Mouse (Mus musculus): ENCODE data around the gene Zfp704.

The Zfp704 gene

DNA sequence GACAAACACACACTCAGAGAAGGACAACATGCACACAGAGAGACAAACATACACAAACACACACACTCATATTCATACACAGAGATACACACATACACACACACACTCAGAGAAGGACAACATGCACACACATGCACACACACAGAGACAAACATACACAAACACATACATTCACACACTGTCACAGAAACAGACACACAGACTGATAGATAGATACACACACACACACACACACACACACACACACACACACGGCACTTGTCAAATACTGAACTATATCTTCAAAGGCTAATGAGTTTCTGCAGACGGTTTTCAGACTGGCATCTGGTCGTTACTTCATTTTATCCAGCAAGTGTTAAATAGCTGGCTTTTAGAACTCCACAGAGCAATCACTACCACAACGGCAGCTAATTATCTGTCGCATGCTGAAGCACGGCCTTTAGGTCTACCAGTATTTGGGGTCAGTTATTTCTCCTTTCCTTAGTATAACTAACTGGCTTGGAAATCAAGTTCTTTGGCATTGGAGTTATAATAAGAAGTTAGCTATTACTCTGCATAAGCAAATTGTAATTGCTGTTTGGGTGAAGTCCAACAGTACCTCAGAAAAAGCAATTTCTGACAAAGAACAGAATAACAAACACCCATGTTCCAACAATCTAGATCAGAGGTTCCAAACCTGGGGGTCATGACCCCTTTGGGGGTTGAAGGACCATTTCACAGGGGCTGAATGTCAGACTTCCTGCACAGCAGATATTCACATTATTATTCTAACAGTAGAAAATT, 51.9 kb downstream of the Zfp704 start:
- in situ Hi-C loops (cut with MboI, MseI), result no loop called here

DNA sequence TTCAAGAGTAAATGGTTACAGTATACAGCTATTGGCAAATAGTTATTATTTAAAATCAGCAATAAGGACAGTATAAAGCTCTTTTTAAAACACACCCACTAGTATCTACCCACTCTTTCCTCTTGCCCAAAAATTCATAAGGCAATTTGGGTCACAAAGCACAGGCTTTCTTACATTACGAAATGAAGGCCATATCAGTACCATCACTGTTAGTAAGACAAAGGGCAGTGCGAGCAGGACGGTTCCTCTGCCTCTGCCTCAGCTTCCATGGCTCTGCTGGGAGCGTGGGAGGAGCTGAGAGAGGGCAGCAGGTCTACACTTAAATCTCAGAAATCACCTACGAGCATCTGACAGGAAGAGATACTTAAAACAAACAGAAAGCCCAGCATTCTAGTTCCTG, 53.7 kb downstream of the Zfp704 start:
- in situ Hi-C loops (cut with MboI, MseI), result no loop called here

DNA sequence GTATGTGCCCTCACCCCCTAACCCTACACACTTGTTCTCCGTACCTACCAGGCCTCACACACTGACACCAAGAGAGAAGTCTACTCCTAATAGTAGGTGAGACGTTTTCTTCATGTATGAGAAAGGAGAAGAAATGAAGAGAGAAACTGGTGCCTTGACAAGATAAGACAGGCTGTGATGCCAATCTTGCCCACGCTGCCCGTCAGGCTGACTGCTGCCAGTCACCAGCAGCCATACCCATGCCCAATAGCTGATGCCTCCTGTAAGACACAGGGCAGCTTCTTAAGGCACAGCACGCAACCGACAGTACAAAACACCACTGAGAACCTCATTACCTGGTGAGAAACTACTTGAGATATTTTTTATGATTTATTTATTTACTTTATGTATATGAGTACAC, 55.0 kb downstream of the Zfp704 start:
- in situ Hi-C loops (cut with MboI, MseI), result no loop called here

DNA sequence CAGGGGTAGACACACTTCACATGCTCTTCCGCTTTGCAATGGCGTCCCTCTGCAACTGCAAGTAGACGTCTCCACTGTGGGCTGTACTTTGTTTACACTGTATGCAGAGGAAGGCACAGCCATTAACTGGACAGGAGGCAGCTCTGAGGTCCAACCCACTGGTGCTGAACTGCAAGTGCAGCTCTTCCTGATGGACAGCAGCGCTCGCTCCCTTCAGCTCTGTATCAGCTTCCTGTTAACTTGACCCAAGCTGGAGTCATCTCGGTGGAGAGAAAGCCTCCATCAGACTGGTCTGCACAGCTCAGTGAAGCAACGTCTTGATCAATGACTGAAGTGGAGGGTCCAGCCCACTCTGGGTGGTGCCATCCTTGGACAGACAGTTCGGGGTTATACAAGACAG, 57.6 kb downstream of the Zfp704 start:
- in situ Hi-C loops (cut with MboI, MseI), result no loop called here

DNA sequence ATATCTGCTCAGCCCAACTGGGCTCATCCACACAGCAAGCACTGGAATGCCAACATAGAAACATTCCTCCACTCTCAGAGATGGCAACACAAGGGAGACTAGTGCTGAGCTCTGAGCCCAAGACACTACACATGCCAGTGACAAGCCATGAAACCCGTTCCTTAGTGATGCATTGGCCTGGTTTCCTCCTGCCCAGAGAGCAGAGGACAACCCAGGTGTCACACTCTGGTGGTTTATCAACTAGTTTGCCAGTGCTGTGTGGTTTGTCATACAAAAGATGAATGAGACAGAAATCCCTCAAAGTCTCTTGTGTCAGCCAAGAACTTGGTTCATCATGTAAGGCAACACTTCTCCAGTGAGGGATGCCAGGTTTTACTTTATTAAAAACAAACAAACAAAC, 59.0 kb downstream of the Zfp704 start:
- in situ Hi-C loops (cut with MboI, MseI), result no loop called here

DNA sequence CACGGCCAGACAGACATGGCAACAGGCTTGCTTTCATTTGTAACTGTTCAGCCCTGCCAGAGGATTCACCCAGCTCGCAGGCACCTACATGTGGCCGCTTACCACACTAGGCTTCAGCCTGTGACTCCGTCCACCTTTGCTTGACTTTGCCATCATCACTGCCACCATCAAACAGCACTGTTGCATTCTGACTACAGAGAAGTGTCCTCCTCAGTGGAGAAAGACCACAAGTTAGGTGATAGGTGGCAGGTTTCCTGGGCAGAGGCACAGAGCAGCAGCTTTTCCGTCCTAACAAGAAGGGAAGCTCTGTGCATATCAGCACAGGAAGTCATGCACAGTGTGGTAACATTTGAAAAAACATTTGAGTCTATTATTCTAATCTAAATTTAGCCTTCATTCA, 60.1 kb downstream of the Zfp704 start:
- in situ Hi-C loops (cut with MboI, MseI), result no loop called here

DNA sequence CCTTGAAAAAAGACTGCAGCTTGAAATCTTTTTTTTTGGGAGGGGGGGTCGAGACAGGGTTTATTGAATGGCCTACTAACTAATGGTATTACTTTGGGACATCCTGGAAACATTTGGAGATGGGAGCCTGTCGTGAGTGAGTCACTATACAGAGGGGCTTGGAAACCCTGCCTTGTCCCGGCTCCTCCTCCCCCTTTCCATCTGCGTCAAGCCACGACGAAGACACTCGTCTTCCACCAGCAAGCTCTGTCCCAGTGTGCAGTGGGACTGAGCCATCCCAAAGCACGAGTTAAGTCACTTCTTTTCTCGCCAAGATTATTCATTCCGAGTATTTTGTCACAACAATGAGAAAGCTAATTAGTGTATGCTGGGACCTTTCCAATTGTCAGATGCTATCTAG, 61.7 kb downstream of the Zfp704 start:
- in situ Hi-C loops (cut with MboI, MseI), result no loop called here

DNA sequence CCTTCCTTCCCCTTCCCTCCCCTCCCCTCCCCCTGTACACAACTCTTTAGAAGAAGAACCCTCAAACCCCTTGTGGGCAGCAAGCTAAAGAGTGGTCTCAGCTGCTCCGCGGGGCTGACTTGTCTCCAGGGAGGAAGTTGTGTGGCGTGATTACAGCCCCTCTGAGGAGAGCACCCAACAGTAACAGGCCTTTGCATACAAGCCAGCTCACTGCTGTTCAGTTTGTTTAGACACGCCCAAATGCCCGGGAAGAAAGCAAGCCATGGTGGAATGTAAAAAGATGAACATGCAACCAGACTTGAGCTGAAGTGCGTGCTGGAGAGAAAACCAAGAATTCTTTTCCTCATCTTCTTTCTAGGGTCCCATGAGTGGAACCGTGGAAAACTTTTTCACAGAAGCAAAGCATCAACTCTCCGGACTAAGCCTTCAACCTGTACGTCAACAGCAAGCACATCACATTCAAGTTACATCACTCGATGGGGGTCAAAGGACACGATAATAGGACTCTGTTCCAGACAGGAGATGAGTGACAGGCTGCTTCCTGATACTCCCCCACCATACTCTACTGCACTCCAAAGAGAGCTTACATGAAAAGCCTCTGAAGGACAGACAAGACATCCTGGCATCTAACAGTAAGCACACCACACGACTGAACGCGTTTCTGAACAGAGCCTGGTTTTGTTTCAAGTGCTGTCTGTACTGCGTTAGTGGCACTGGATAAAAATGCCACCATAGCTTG, 62.8 kb downstream of the Zfp704 start:
- in situ Hi-C loops (cut with MboI, MseI), result no loop called here

DNA sequence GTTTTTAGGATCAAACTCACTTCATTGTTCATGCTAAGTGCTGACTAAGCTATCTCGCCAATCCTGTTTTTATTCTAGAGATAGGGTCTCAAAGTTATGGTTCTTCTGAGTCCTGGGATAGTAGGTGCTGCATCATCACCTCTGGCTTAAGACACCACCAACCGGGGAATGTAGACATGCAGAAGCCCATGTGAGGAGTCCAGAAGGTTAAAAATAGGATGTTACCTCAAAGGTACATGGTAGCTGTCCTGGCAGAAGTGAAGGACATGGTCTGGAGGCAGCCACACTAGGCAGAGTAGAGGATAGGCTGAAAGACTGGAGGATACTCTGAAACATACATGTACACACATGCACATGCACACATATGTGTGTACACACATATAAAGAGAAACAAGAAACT, 65.5 kb downstream of the Zfp704 start:
- in situ Hi-C loops (cut with MboI, MseI), result no loop called here

DNA sequence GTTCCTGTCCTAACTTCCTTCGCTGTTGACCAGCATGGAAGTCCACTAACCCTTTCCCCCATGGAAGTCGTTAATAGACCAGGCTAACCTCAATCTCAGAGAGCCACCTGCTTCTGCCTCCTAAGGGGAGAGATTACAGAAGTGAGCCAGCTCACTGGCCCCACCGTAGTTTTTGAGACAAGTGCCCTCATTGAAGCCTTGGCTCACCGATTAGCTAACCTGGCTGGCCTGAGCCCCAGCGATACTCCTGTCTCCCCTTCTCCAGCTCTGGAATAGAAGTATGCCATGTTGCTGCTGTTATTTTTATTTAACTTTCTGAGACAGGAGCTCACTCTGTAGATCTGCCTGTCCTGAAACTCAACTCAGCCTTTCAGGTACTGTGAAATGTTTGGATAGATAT, 66.0 kb downstream of the Zfp704 start:
- in situ Hi-C loops (cut with MboI, MseI), result no loop called here

DNA sequence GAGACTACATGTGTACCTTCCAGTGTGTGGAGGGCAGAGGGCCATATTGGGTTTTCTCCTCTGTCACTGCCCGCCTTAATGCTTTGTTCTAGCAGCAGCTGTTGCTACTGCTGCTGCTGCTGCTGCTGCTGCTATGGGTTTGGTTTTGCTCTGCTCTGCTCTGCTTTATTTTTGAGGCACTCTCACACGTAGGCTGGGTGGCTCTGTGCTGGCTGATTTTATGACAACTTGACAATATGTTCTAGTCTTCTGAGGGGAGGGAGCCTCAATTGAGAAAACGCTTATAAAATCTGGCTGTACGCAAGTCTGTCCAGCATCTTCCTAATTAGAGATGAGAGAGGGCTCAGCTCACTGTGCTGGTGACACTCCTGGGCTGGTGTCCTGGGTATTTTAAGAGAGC, 66.4 kb downstream of the Zfp704 start:
- in situ Hi-C loops (cut with MboI, MseI), result no loop called here

DNA sequence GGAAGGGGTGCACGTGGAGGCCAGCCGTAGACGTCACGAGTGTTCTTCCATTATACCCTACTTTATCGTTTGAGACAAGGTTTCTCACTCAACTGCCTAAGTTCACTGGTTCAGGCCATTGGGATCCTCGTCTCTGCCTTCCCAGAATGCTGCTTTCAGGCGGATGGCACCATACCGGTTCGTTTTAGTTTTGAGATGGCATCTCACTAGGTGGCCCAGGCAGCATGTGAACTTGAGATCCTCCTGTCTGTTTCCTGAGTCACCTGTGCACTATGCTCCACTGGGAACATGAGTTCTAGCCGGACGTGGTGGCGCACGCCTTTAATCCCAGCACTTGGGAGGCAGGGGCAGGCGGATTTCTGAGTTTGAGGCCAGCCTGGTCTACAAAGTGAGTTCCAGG, 68.3 kb downstream of the Zfp704 start:
- in situ Hi-C loops (cut with MboI, MseI), result no loop called here

DNA sequence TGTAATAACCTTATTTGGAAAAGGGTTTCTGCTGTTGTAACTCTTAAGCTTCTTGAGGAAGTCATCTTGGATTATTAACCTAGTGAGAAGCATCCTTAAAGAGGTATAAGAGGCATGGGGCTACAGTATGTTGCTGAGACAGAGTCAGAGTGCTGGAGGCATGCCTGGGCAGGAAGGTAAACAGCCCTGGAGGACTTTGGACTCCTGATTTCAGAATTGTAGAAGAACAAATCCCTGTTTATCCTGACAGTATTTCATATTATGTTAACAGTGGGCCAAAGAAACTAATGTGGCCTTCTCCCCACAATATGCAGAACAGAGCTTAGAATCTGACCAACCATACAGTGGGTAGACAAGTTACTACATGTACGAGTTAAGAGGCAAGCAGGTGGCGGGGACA, 71.4 kb downstream of the Zfp704 start:
- in situ Hi-C loops (cut with MboI, MseI), result no loop called here

DNA sequence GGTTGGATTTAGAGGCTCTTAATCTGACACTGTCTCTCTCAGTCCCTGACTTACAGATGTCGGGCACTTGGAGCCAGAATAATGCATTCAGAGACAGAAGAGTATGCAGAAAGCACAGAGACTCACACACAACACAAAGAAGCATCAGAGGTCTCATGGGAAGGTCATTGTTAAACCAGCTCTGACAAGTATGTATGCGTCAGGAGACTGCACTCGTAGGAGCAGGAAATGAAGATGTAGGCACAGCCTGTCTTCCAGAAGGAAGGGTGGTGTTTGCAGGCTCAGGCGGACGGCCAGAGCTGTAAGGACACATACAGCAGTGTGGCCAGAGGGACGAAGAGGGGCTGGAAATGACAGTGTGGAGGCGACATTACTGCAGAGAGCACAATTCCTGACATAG, 72.0 kb downstream of the Zfp704 start:
- in situ Hi-C loops (cut with MboI, MseI), result no loop called here

DNA sequence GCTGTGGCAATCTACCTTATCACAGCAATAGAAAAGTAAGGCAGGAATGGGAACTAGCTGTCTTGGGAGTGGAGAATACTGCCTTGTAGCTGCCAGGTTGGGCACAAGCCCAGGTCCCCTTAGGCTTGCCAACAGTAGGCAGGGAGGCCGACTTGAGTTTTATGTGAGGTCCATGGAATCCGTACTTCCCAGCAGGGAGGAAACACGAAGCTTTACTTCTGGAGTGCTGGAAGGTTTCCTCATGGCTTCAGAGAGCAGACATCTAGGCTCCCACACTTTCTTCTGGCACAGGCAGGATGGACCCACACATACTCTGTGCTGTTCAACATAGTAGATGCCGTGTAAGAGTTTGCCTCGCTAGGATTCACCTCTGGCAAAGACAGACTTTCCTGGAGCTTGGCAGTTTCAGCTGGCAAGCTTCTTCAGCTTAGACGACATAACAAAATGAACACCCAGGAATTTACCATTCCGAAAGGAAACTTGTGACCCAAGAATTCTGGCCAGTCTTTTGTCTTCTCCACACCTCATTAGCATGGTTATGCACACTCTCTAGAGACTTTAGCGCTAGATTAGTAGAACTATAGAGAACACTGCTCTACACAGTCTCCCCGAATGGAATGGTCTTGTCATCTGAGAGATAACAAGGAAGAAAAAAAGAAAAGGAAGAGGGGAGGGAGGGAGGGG, 79.6 kb downstream of the Zfp704 start:
- in situ Hi-C loops (cut with MboI, MseI), result no loop called here

DNA sequence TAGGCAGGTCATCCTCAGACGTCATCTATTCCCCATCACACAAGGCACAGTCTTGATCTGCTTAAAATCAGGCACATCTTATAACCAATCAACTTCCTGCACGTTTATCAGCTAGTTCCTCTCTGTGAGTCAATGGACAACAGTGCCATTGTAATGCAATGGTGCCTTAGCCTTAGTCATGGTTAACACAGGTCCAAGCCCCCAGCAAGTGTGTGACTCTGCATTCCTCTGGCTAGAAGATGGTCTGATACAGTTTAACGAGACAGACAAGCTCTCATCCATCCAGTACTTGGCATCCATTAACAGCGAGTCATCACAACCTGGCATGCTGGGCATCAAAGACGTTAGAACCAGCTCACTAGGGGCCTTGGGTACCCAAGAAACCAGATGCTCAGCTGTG, 85.5 kb downstream of the Zfp704 start:
- in situ Hi-C loops (cut with MboI, MseI), result no loop called here

DNA sequence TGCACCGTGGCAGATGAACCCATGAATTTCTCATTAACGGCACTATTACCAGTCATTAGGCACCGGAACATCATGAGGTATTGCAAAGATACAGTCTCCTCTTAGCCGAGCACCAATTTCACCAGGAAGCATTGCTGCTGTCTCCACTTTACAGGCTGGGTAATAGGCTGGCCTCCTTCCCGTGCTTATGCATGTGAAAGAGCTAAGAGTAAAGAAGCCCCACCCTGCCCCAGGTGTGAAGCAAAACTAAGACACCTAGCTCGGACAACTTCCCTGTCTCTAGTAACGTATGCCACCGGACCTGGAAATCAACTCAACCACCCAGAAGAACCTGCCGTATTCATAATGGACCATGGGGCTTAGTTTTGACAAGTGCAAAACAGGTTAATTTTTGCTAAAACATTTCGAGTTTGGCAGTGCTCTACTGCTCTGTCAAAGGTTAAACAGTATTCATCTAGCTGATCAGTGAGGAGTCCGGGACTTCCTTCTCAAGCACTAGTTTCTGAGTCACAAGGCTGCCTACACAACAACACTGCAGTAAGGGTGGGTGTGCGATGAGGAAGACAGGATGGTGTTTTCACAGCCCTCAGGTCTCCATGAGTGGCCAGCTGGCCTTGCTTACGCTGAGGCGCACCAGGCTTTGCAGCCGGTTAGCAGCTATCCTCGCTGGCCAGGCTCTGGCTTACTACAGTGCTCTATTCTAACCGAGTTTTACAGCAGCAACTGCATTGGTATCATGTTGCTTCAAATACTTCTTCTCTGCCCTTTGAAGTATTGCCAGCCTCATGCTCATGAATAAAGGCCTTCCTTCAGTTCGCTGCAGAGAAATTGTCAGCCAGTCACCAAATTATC, 86.6 kb downstream of the Zfp704 start:
- in situ Hi-C loops (cut with MboI, MseI), result no loop called here

DNA sequence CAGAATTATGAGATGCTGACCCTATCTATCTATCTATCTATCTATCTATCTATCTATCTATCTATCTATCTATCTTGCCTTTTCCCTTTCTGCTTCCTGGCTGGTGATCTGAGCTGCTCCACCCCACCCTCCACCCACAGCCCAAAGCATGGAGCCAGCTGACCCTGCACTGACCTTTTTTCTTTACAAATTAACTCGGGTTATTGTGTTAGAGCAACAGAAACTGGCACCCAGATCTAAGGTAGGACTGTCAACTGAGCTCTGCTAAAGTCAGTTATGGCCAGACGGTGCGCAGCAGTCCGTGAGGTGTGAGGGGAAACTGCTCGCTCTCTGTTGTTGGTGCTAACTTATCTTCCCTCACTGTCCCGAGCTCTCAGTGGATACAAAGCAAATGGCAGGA, 87.9 kb downstream of the Zfp704 start:
- in situ Hi-C loops (cut with MboI, MseI), result no loop called here

DNA sequence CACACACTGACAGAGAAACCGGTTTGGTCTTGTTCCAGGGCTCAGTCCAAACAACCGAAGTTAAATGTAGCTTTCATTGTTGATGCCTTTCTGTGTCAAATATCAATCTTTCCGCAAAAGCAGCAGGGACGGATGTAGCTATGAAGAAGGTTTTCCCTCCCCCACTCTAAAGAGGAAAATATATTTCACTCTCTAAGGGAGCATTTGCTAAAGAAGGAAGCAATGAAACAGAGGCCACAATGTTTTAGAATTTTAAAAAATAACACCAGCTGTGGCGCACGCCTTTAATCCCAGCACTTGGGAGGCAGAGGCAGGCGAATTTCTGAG, 89.2 kb downstream of the Zfp704 start:
- in situ Hi-C loops (cut with MboI, MseI), result no loop called here

DNA sequence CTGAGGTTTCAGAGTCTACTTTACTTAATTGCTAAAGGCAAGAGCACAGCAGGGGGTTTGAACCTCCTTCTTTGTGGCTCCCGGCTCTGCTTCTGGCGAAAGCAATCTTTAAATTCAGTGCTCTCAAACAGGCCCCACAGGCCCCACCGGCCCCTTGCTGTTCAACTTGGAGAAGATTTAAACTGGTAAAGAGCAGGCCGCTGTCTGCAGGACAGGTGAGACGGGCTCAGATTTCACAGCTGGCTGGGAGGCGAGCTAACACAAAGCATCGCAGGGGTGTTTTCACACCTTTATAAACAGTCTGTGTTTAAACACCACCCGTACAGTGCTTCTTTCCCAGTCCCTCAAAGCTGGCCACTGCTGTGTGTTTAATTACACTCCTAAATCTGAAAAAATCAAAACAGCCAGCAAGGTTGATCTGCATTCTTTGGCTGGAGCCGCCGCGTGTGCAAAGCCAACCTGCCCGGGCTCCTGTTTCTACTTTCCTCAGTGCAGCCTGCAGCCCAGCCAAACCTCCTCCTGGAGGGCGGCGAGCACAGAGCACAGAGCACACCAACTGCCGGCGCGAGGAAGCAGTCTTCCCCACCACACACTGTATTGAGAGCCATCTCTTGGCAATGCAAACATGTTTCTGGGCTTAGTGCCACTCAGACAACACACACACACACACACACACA, 89.7 kb downstream of the Zfp704 start:
- in situ Hi-C loops (cut with MboI, MseI), result no loop called here

DNA sequence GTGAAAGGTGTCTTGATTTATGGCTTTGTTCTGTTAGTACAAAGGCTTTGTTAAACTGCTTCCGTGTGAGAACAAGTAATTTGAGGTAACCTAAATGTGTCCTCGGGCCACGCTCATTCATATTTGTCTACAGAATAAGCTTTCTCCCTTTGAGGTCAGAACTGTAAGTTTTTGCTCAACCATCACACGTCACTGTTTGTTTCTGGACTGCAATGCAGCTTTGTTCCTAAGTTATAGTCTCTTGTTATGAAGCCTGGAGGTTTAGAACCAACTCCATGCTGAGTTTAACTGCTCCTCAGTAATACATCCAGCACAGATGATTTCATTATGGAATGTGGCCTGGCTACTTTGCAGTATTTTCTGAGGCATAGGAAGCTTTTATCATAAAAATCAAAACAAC, 90.4 kb downstream of the Zfp704 start:
- in situ Hi-C loops (cut with MboI, MseI), result no loop called here

DNA sequence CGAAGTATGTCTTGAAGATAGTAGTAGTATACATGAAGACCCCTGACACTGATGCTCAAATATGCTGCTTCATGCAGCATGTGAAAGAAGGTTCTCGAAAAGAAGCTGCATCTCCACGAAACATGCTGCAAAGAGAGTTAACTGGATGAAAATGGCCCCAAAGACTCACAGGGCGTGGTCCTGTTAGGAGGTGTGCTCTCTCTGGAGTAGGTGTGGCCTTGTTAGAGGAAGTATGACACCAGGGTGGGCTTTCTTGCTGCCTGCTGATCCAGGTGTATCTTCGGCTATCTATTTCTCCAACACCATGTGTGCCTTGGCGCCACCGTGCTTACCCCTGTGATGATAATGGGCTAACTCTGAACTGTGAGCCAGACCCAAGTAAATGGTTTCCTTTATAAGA, 90.9 kb downstream of the Zfp704 start:
- in situ Hi-C loops (cut with MboI, MseI), result no loop called here

Data from regulatory T cell (primary cell).